Mouse (Mus musculus): ENCODE measurements around the gene Rps3.
"Not testable (repeated sequence)": the region's sequence is repeated elsewhere in the genome, so short reads cannot be mapped to it uniquely, and the experiment has no call there.

Gene Rps3

GRCm38 (mm10) chr7:99483271-99483923, at the start of gene Rps3:
Rps3 (minus strand) TSS chr7:99483738.
- DNase-seq (ENCODE audit: extremely low read depth, insufficient read length, low spot score) = peak; percentile 91

DNA sequence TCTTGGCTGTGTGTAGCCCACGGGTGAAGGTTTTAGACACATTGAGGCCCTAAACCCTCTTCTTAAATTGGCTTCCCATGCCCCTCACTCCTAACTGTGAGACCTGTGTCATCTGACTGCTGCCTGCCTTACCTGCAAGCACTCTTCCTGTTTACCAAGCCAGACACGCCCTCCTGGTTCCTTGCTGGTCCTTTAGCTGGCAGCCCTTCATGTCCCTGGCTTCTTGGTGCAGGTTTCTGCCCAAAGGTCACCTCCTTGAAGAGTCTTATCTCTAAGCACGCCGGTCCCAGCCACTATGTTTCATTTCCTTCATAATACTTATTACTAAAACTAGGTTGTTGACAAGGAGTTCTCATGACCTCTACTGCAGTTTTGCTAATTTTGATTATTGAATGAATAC, 49.0 kb upstream of the Rps3 start:
- no peak for DNase-seq (ENCODE audit: extremely low read depth, insufficient read length, low spot score)

DNA sequence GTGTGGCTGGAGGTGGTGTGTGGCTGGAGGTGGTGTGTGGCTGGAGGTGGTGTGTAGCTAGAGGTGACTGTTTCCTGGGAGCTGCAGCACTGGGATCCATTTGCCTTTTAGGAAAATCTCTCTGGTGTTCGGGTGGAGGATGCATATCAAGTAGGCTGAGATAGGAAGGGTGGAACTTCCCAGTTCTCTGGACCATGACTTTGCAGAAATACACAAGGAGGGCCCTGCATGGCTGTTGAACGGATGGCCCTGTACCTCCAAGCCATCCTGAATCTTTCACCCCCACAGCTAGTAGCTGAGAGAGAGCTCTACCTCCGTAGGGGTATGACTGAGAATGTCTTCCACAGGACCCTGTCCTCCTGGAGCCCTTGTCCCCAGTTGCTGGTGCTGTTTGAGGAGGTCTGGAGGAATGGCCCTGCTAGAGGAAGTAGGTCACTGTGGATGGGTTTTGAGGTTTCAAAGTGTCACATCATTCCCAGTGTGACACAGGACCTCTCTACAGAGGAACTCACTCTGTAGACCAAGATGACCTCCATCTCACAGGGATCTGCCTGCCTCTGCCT, 48.0 kb upstream of the Rps3 start:
- DNase-seq (ENCODE audit: extremely low read depth, insufficient read length, low spot score) = no peak

DNA sequence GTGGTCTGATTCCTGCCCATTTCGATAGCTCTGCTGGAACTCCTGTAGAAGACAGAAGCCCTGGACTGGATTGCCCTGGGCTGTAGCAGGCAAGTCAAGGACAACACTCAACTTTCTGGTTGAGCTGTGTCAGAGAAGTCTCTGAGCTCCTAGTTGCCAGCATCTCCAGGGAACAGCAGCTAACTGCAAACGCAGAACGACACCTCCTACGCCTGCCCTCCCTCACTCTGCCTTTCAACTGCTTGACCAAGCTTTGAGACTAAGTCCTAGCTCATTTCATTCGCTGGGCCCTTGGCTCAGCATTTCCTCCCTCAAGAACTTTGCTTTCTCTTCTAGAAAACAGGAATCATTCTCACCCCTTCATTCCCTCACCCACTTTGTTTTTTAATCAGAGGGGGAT, 45.9 kb upstream of the Rps3 start:
- DNase-seq (ENCODE audit: extremely low read depth, insufficient read length, low spot score) = no peak

DNA sequence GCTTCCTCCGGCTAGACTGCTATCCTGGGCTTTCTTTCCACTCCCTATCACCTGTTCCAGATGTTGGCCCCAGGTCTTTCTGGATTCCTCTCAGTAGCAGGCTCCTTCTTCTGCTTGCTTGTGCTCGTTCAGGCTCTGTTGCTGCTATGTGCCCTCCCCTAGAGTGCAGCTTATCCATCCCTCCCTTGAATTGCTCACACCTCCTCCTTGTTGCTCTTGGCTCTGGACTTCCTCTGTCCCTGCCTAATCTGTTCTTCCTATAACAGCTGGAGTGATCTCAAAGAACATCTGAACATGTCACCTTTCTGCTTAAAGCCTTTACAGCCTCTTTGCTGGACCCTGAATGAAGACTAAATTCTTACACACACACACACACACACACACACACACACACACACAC, 45.0 kb upstream of the Rps3 start:
- DNase-seq (ENCODE audit: extremely low read depth, insufficient read length, low spot score) = no peak

GRCm38 (mm10) chr7:99523837-99524236, 40.3 kb upstream of the Rps3 start:
- DNase-seq (ENCODE audit: extremely low read depth, insufficient read length, low spot score) = no peak

GRCm38 (mm10) chr7:99523121-99523520, 39.6 kb upstream of the Rps3 start:
- DNase-seq (ENCODE audit: extremely low read depth, insufficient read length, low spot score) = no peak

GRCm38 (mm10) chr7:99518954-99519644, 35.6 kb upstream of the Rps3 start:
- peak; percentile 56 for DNase-seq (ENCODE audit: extremely low read depth, insufficient read length, low spot score)

DNA sequence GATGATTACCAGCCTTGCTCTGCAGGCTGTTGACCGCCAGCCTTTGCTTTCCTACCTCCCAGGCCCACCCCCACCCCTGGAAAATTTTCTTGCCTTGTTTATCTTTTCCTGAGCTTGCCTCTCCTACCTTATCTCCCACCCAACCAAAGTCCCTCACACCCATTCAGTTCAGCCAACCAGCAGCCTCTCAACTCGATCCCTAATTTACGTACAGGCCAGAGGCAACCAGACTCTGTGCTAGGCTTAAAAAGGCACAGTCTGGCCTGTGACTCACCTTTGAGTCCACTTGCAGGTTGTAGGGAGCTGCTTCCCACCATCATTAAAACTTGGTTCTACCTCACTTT, 33.2 kb upstream of the Rps3 start:
- no peak for DNase-seq (ENCODE audit: extremely low read depth, insufficient read length, low spot score)

- DNase-seq (ENCODE audit: extremely low read depth, insufficient read length, low spot score) = no peak
These were observed 32.7 kb upstream of the Rps3 start for GRCm38 (mm10) chr7:99516092-99516813.

GRCm38 (mm10) chr7:99510087-99510501, 26.6 kb upstream of the Rps3 start:
- DNase-seq (ENCODE audit: extremely low read depth, insufficient read length, low spot score) = peak; percentile 26

- not testable (repeated sequence) for DNase-seq (ENCODE audit: extremely low read depth, insufficient read length, low spot score)
These were observed 24.6 kb upstream of the Rps3 start for GRCm38 (mm10) chr7:99508187-99508586.

GRCm38 (mm10) chr7:99504556-99504955, 21.0 kb upstream of the Rps3 start:
- no peak for DNase-seq (ENCODE audit: extremely low read depth, insufficient read length, low spot score)

- DNase-seq (ENCODE audit: extremely low read depth, insufficient read length, low spot score) = no peak
These were observed 17.6 kb upstream of the Rps3 start for GRCm38 (mm10) chr7:99501148-99501547.

- DNase-seq (ENCODE audit: extremely low read depth, insufficient read length, low spot score) = no peak
These were observed 17.1 kb upstream of the Rps3 start for GRCm38 (mm10) chr7:99500655-99501054.

DNA sequence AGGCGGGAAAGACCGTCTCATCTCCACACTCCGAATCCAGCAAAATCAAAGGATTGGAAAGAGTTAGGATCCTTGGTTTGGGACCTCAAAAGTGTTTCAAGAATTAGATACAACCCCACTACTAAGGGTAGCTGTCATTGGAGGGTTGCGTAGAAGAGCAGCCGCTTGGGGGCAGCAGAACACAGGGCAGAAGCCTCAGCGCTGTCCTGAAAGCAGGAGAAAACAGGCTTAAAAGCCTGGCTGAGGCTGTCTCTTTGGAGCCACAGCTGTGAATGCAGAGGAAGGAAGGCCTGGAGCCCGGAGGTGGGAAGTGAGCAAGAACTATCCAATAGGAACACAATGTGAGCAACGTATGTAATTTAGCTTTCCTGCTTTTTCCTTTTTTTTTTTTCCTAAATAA, 16.7 kb upstream of the Rps3 start:
- no peak for DNase-seq (ENCODE audit: extremely low read depth, insufficient read length, low spot score)

DNA sequence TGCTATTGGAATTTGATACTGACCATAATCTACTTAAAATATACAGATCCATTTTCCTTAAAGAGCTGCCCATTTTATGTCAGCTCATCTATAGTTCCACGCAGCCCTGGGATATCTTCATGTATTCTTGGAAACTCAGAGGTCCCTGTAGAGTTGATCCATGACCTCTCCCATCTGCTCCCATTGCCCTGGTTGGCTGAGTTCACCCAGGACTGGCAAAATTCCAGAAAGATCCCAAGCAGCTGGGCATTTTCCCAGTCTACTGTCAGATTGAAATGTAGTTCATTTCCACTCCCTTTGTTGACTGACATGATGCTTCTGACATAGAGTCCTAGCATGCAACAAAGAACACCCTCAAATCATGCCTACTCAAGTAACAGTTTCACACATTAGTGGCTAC, 15.6 kb upstream of the Rps3 start:
- no peak for DNase-seq (ENCODE audit: extremely low read depth, insufficient read length, low spot score)

GRCm38 (mm10) chr7:99489708-99490107, 6.2 kb upstream of the Rps3 start:
- DNase-seq (ENCODE audit: extremely low read depth, insufficient read length, low spot score) = no peak

DNA sequence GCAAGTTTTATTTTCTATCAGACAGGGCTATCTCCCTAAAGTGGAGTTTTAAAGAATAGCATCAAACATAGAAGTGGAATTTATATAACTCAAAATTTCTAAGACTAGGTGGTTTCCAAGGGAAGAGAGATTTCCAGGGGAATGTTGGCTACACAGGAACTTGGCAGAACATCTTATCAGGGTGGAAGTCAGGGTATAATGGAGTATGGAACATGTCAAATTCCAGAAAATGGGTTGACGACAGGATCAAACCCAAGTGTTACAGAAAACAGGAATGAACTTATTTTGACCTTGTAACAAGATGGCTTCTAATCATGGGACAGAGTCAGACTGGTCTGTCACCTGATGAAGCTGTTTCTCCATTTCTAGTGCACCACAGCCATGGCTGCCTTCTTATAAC, 1.1 kb upstream of the Rps3 start:
- DNase-seq (ENCODE audit: extremely low read depth, insufficient read length, low spot score) = no peak

GRCm38 (mm10) chr7:99483924-99484319, 384 bp upstream of the Rps3 start:
- no peak for DNase-seq (ENCODE audit: extremely low read depth, insufficient read length, low spot score)

GRCm38 (mm10) chr7:99482637-99483036, 901 bp downstream of the Rps3 start:
- no peak for DNase-seq (ENCODE audit: extremely low read depth, insufficient read length, low spot score)

GRCm38 (mm10) chr7:99477235-99477634, 6.3 kb downstream of the Rps3 start:
- no peak for DNase-seq (ENCODE audit: extremely low read depth, insufficient read length, low spot score)
